Mouse (Mus musculus) myocyte (in vitro differentiated cells): ENCODE results near the gene Bdkrb1. TPM values are rescaled to one million over a fixed set of nuclear protein-coding genes. Genes with fewer than 3 reads are reported as not detected.
A peak's percentile ranks its signal among the peaks of the same experiment; 100 is the strongest.

Experiments
- H3K27me3 ChIP-seq: one replicate; pipeline ENCODE4 v1.6.1; 2011; ENCODE audit not compliant: control insufficient read depth, insufficient read depth, insufficient read length
- H3K36me3 ChIP-seq: one replicate; pipeline ENCODE4 v1.6.1; 2011; ENCODE audit not compliant: control insufficient read depth, insufficient read depth
- H3K4me2 ChIP-seq: one replicate; pipeline ENCODE4 v1.6.1; 2011; ENCODE audit warnings: low read depth, control low read depth
- H3K4me3 ChIP-seq: one replicate; pipeline ENCODE4 v1.5.1; 2011; ENCODE audit warnings: mild to moderate bottlenecking, control low read depth, moderate library complexity
- H3K79me2 ChIP-seq: one replicate; pipeline ENCODE4 v1.6.1; 2011; ENCODE audit not compliant: control insufficient read depth, insufficient read depth
- H3ac ChIP-seq: one replicate; pipeline ENCODE4 v1.6.1; 2011; ENCODE audit not compliant: control insufficient read depth, insufficient read length
- CEBPB ChIP-seq: IDR thresholded peaks from 2 replicates; pipeline ENCODE4 v1.6.1; 2011; ENCODE audit warnings: mild to moderate bottlenecking, moderate library complexity; ENCODE audit not compliant: poor library complexity, insufficient read depth, severe bottlenecking
- E2F4 ChIP-seq: IDR thresholded peaks from one replicate; pipeline ENCODE4 v1.6.1; 2011; ENCODE audit warnings: mild to moderate bottlenecking, control low read depth, moderate library complexity; ENCODE audit not compliant: insufficient read depth
- MAX ChIP-seq: IDR thresholded peaks from one replicate; pipeline ENCODE4 v1.6.1; 2011; ENCODE audit warnings: low read depth, mild to moderate bottlenecking, control low read depth
- MYOD1 ChIP-seq, 3 experiments: IDR thresholded peaks; one replicate each; pipeline ENCODE4 v1.6.1; 2011; ENCODE audit warnings: control low read depth in 2 of 3, low read depth in 2 of 3, mild to moderate bottlenecking in 2 of 3, moderate library complexity in 1 of 3; ENCODE audit not compliant: insufficient read length in 2 of 3, control insufficient read depth in 1 of 3
- MYOG ChIP-seq, 3 experiments: IDR thresholded peaks; one replicate each; pipeline ENCODE4 v1.6.1; 2011; ENCODE audit warnings: control low read depth in 2 of 3, low read depth in 2 of 3, mild to moderate bottlenecking in 2 of 3; ENCODE audit not compliant: insufficient read length in 2 of 3, control insufficient read depth in 1 of 3, insufficient read depth in 1 of 3
- POLR2A ChIP-seq: IDR thresholded peaks from one replicate; pipeline ENCODE4 v1.6.1; 2011; ENCODE audit warnings: low read depth, mild to moderate bottlenecking, control low read depth, moderate library complexity; ENCODE audit not compliant: insufficient read length
- POLR2AphosphoS2 ChIP-seq: IDR thresholded peaks from one replicate; pipeline ENCODE4 v1.6.1; 2011; ENCODE audit warnings: low read depth, control low read depth; ENCODE audit not compliant: insufficient read length
- REST ChIP-seq: IDR thresholded peaks from one replicate; pipeline ENCODE4 v1.6.1; 2011; ENCODE audit warnings: mild to moderate bottlenecking, control low read depth, moderate library complexity; ENCODE audit not compliant: insufficient read depth, insufficient read length
- SRF ChIP-seq: IDR thresholded peaks from one replicate; pipeline ENCODE4 v1.6.1; 2011; ENCODE audit warnings: low read depth; ENCODE audit not compliant: control insufficient read depth, insufficient read length
- TCF12 ChIP-seq: IDR thresholded peaks from one replicate; pipeline ENCODE4 v1.6.1; 2011; ENCODE audit warnings: mild to moderate bottlenecking, control low read depth; ENCODE audit not compliant: poor library complexity, insufficient read depth, severe bottlenecking
- TCF3 ChIP-seq: IDR thresholded peaks from one replicate; pipeline ENCODE4 v1.6.1; 2011; ENCODE audit warnings: low read depth, control low read depth; ENCODE audit not compliant: insufficient read length
- USF1 ChIP-seq: IDR thresholded peaks from one replicate; pipeline ENCODE4 v1.6.1; 2011; ENCODE audit warnings: low read depth, mild to moderate bottlenecking, control low read depth, moderate library complexity
- polyA plus RNA-seq: library from polyadenylated mRNA; unstranded; fragments of >200 nt; fragmentation: generic; extraction: Trizol; gene quantifications from one replicate; pipeline ENCODE4 v1.2.1, GENCODE M21; 2012; ENCODE audit warnings: missing spikeins

The Bdkrb1 gene
- polyA plus RNA-seq, 1 experiment = 1.00 TPM

DNA sequence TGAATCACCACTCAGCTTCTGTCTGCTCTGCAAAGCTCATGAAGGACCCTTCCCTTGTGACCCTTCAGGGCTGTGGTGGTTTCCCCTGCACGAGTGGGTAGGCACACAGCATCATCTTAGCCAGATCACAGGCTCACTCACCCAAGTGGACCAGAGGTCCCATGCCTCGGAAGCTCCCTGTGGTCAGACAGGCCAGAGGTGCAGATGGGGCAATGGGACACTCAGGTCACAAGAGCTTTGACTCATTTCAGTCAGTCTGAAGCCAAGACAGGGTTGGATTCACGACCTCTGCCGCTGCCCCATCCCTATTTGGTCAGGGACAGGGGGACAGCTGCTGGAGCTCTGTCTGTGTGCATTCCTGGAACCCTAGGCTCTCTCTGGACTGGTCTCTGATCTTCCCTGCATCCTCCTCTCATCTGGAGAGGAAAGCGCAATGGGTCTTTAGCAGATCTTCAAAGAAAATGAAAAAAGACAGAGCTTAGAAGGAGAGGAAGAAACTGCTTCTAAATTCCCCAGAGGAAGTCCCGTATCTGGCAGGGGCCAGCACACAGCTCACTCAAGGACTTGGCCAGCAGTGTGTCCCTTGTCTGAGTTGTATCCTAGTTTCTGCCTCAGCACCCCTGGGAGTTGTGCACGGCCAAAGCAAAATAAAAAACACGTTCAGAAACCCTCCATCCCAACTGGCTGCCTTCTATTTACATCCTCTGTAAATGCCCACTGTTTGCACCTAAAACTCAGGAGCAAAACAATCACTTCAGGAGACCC lies 40.6 kb upstream of the Bdkrb1 start:
- H3K79me2 ChIP-seq = no peaks in the 10 kb centered on the region
- no peaks in the 10 kb centered on the region for H3K27me3 ChIP-seq
- peak overlapping the region; percentile 72 for H3K4me2 ChIP-seq
- TF ChIP-seq CEBPB (no peak), POLR2A (no peak), POLR2AphosphoS2 (no peak), TCF12 (no peak), USF1 (no peak), TCF3 (no peak), REST (no peak), MYOG (IDR thresholded peaks at IDR 0.05; ENCODE audit: control insufficient read depth in 1 of 3, insufficient read depth in 1 of 3, insufficient read length in 2 of 3, low read depth in 2 of 3) (peak in 1 of 3 experiments; percentile 29), MYOD1 (IDR thresholded peaks at IDR 0.05; ENCODE audit: control insufficient read depth in 1 of 3, insufficient read length in 2 of 3, low read depth in 2 of 3) (peak in 1 of 3 experiments; percentile 35), E2F4 (no peak), SRF (no peak), MAX (no peak)
- peak overlapping the region; percentile 15 for H3K4me3 ChIP-seq
- no peaks in the 10 kb centered on the region for H3K36me3 ChIP-seq
- no peak overlapping the region for H3ac ChIP-seq

GRCm38 (mm10) chr12:105562936-105563680 lies 39.8 kb upstream of the Bdkrb1 start, which contains the start of gene Bdkrb2:
Bdkrb2 (plus strand) TSS chr12:105563226.
- peak within 1 kb of the TSS; percentile 72 for H3K4me2 ChIP-seq
- no peaks in the 10 kb centered on the region for H3K27me3 ChIP-seq
- H3K4me3 ChIP-seq = peak within 1 kb of the TSS; percentile 15
- H3ac ChIP-seq = no peak within 1 kb of the TSS
- no peaks in the 10 kb centered on the region for H3K36me3 ChIP-seq
- TF ChIP-seq CEBPB (no peak), TCF12 (no peak), MYOG (IDR thresholded peaks at IDR 0.05; ENCODE audit: control insufficient read depth in 1 of 3, insufficient read depth in 1 of 3, insufficient read length in 2 of 3, low read depth in 2 of 3) (no peak), SRF (no peak), POLR2A (no peak), REST (no peak), USF1 (no peak), TCF3 (no peak), POLR2AphosphoS2 (no peak), MAX (no peak)
- no peaks in the 10 kb centered on the region for H3K79me2 ChIP-seq

GRCm38 (mm10) chr12:105563726-105564275 lies 39.1 kb upstream of the Bdkrb1 start:
- H3ac ChIP-seq = no peak overlapping the region
- H3K79me2 ChIP-seq = no peaks in the 10 kb centered on the region
- TF ChIP-seq MAX (no peak), CEBPB (no peak), E2F4 (no peak), REST (no peak), SRF (no peak), TCF3 (no peak), USF1 (no peak), TCF12 (no peak), MYOD1 (IDR thresholded peaks at IDR 0.05; ENCODE audit: control insufficient read depth in 1 of 3, insufficient read length in 2 of 3, low read depth in 2 of 3) (no peak), POLR2A (no peak), POLR2AphosphoS2 (no peak)
- peak overlapping the region; percentile 72 for H3K4me2 ChIP-seq
- H3K4me3 ChIP-seq = peak overlapping the region; percentile 15
- H3K36me3 ChIP-seq = no peaks in the 10 kb centered on the region
- H3K27me3 ChIP-seq = no peaks in the 10 kb centered on the region

- H3K27me3 ChIP-seq = no peaks in the 10 kb centered on the region
Measured at GRCm38 (mm10) chr12:105565221-105565620, 37.7 kb upstream of the Bdkrb1 start.

More at GRCm38 (mm10) chr12:105565221-105565620, 37.7 kb upstream of the Bdkrb1 start:
- Histone ChIP-seq H3K4me3 (no peak overlapping the region), H3K4me2 (no peak overlapping the region), H3K36me3 (no peaks in the 10 kb centered on the region), H3ac (no peak overlapping the region), H3K79me2 (no peaks in the 10 kb centered on the region)
- TF ChIP-seq MYOD1 (IDR thresholded peaks at IDR 0.05; ENCODE audit: control insufficient read depth in 1 of 3, insufficient read length in 2 of 3, low read depth in 2 of 3) (no peak), CEBPB (no peak), REST (no peak), USF1 (no peak), E2F4 (no peak), TCF12 (no peak), POLR2AphosphoS2 (no peak), POLR2A (no peak), MAX (no peak), SRF (no peak), MYOG (IDR thresholded peaks at IDR 0.05; ENCODE audit: control insufficient read depth in 1 of 3, insufficient read depth in 1 of 3, insufficient read length in 2 of 3, low read depth in 2 of 3) (no peak), TCF3 (no peak)
